Comparison of ENCODE assay signal across 8 mouse cellular contexts in the genomic region with DNA sequence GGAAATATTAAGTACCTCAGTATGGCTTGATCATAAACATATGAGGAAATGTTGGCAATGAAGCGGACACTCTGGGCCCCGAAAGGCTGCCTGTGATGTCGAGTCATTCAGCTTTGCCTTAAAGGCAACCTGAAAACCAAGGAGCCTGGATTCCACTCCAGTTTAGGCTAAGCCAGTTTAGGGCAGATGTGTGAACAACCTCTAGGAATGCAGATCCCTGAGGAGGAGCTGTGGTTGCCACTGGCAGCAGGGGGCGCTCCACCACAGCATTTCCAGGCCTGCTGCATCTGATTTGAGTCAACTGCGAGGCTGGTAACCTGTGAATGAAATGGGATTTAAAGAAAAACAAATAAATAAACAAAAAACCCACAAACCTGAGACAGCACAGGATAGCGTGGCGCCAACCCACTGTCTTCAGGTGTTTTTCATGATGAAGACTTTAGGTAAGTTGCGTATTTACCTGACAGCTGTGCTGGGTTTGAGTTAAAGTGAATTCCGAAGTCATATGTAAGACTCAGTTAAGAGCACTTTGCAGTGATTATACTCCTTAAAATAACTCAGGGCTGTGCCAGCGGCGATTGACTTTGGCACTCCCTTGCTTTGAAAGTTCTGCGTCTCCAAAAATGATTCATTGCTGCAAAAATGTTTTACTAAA. TPM values are rescaled to one million over a fixed set of nuclear protein-coding genes. Genes with fewer than 3 reads are reported as not detected.
DNase-seq lines count a peak whose midpoint lies in the region; ATAC-seq and TF ChIP-seq lines count a peak whose summit lies in the region.

No protein-coding gene starts in this region.

- intact Hi-C loops in heart, postnatal 25 days (cut with DNase I), result loop anchor here (1.0 kb wide), 2 partner anchors 356 to 427 kb away; no protein-coding TSS in a partner anchor

- H3K4me1 ChIP-seq in embryonic fibroblast, embryonic 13.5 days (ENCODE audit: control insufficient read depth, insufficient read depth, low read length), result peaks cover 5% of the 10 kb centered on the region
- no peaks in the 10 kb centered on the region for H3K4me1 ChIP-seq in lung, adult 2 months (ENCODE audit: control insufficient read depth, insufficient read depth, low read length)

- peak; percentile 87 for TF ChIP-seq CTCF in embryonic fibroblast, embryonic 13.5 days (IDR thresholded peaks at IDR 0.05; ENCODE audit: borderline replicate concordance, insufficient read depth, low read length)
- peak; percentile 89 for TF ChIP-seq CTCF in lung, adult 2 months (IDR thresholded peaks at IDR 0.05; ENCODE audit: insufficient read depth, low read length)

- no peak for TF ChIP-seq POLR2A in embryonic fibroblast, embryonic 13.5 days (IDR thresholded peaks at IDR 0.05; ENCODE audit: low read depth, low read length)
- no peak for TF ChIP-seq POLR2A in lung, adult 2 months (IDR thresholded peaks at IDR 0.05; ENCODE audit: borderline replicate concordance, extremely low read depth, low read depth, low read length)

- ATAC-seq in CD4-positive, CD25-positive, alpha-beta regulatory T cell, adult 4 months, result peak; percentile 72

- no peak overlapping the region for H3K27ac ChIP-seq in embryonic fibroblast, embryonic 13.5 days (ENCODE audit: insufficient read depth, low read length)

- 25% methylated on average over 12 of the region's 12 CpGs for WGBS in lung, adult 2 months

- H3K4me3 ChIP-seq in embryonic fibroblast, embryonic 13.5 days (ENCODE audit: insufficient read depth, low read length), result no peak overlapping the region
- H3K4me3 ChIP-seq in lung, adult 2 months (replicated peaks; ENCODE audit: extremely low read depth, low read depth, low read length), result no peak overlapping the region

- peak; percentile 89 to 92 for DNase-seq in adrenal gland, postnatal 36 days
- DNase-seq in heart, postnatal 25 days (ENCODE audit: low spot score), result peak; percentile 44
- peak; percentile 92 to 93 for DNase-seq in kidney, postnatal 4 days
- peak; percentile 87 for DNase-seq in lung, adult 2 months
- DNase-seq in retina, embryonic 14.5 days (ENCODE audit: low spot score), result peak; percentile 85
- peak; percentile 48 to 78 for DNase-seq in urinary bladder, adult 18-20 months (ENCODE audit: low spot score in 2 of 2)

RNA-seq across cellular contexts. Expression of gene Slc24a3, which starts 6.4 kb away (rescaled TPM):
- 1 to 10 TPM in 1 of 2 experiments, under 1 TPM in 1; 0.90 to 1.1 TPM for polyA plus RNA-seq in CD4-positive, CD25-positive, alpha-beta regulatory T cell, adult 4 months (2017; shearing (Covaris generic))
- total RNA-seq in adrenal gland, postnatal 36 days (2021), result 10 to 100 TPM; 21.4 to 27.5 TPM
- 6.3 and 9.5 TPM in 2 replicates for polyA plus RNA-seq in embryonic fibroblast, embryonic 13.5 days (2011; ENCODE audit: insufficient read length, low read depth, missing spikeins)
- 1 to 10 TPM; 2.5 to 2.8 TPM for total RNA-seq in heart, postnatal 25 days (2021)
- 10.5 and 11.8 TPM in 2 replicates for polyA plus RNA-seq in lung, adult 2 months (2012; rRNA removed)
